Mouse (Mus musculus) kidney, adult 2 months (tissue): Measurements from ENCODE around the gene Itm2b. TPM values are rescaled to one million over a fixed set of nuclear protein-coding genes. Genes with fewer than 3 reads are reported as not detected.

Source experiments
- DNase-seq: peaks from one replicate; pipeline ENCODE4 v3.0.0; 2021
- H3K27ac ChIP-seq: fragments of 200-500 bp; 2 replicates; pipeline ENCODE4 v1.5.1; 2012; ENCODE audit warnings: low read depth, low read length, control low read depth, inconsistent platforms; ENCODE audit not compliant: insufficient read depth
- H3K27me3 ChIP-seq: fragments of 200-500 bp; replicated peaks from 2 replicates; pipeline ENCODE4 v1.6.1; 2012; ENCODE audit warnings: mild to moderate bottlenecking, moderate library complexity, low read length, inconsistent platforms; ENCODE audit not compliant: control insufficient read depth, insufficient read depth
- H3K36me3 ChIP-seq: fragments of 200-500 bp; 2 replicates; pipeline ENCODE4 v1.6.1; 2012; ENCODE audit warnings: mild to moderate bottlenecking, moderate library complexity, low read length, inconsistent platforms; ENCODE audit not compliant: control insufficient read depth, insufficient read depth
- H3K4me1 ChIP-seq: fragments of 200-500 bp; 2 replicates; pipeline ENCODE4 v1.6.1; 2011; ENCODE audit warnings: low read length; ENCODE audit not compliant: control insufficient read depth, insufficient read depth
- H3K4me3 ChIP-seq: fragments of 200-500 bp; 2 replicates; pipeline ENCODE4 v1.5.1; 2011; ENCODE audit warnings: mild to moderate bottlenecking, low read depth, low read length, control low read depth; ENCODE audit not compliant: insufficient read depth
- CTCF ChIP-seq: fragments of 200-500 bp; conservative IDR thresholded peaks from 2 replicates; pipeline ENCODE4 v1.5.1; 2011; ENCODE audit warnings: low read depth, mild to moderate bottlenecking, control low read depth, low read length, moderate library complexity, mixed read lengths; ENCODE audit not compliant: insufficient read depth, insufficient read length
- POLR2A ChIP-seq: fragments of 200-500 bp; IDR thresholded peaks from one replicate; pipeline ENCODE4 v1.6.1; 2011; ENCODE audit warnings: low read depth, low read length, control low read depth
- WGBS: fragments of 180-500 bp; shearing (Covaris S2); methylation state at CpG from one replicate; pipeline ENCODE4 v1.1.7; 2018; 5-methylcytosine and 5-hydroxymethylcytosine counted together
- polyA plus RNA-seq: library from polyadenylated mRNA; depleted of rRNA; stranded (reverse); fragments of >200 nt; gene quantifications from 2 replicates; pipeline ENCODE4 v1.2.3, GENCODE M21; 2012

Gene Itm2b
- polyA plus RNA-seq, 1 experiment, result 2,219 TPM

DNA sequence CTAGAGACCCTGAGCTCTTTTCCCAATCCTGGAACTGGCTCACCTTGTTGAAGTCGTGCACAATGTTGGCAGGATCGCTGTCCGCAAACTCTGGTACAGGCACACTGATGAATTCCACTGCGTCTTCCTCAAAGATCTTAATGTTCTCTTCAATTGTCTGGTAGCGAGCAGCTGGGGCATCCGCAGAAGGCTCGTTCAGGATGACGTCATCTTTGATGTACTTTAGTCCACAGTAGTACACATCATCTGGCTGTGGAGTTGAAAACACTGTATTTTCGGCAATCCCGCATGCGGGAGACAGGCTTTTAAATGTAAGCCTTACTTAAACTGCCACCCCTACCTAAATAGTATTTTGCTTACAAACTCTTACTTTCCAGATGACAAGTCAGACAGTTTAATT lies 18.8 kb downstream of the Itm2b start:
- H3K4me3 ChIP-seq, result no peak overlapping the region
- peaks cover 15% of the 10 kb centered on the region for H3K4me1 ChIP-seq
- H3K27me3 ChIP-seq, result no peaks in the 10 kb centered on the region
- H3K36me3 ChIP-seq, result peaks cover 29% of the 10 kb centered on the region
- WGBS, result 78% methylated on average over 11 of the region's 11 CpGs
- DNase-seq, result no peak
- no peak for TF ChIP-seq CTCF
- TF ChIP-seq POLR2A, result no peak
- H3K27ac ChIP-seq, result no peak overlapping the region

DNA sequence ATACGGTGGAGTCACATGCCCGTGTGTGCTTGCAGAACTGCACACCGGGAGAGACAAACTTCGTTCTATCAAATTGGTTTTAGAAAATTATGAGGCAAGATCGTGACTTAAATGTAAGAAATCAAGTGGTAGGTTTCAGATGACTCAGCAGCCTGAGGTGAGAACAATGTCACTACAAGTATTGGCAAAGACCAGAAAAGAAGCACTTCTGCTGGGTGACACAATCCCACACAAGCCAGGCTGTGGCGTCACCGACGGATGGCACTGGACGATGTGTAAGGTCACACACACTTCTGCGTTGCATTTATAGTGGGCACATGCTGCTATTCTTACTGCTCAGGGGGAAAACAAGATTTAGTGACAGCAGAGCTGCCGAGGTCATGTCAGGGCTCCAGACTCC lies 21.3 kb downstream of the Itm2b start:
- 96% methylated on average over 11 of the region's 11 CpGs for WGBS

DNA sequence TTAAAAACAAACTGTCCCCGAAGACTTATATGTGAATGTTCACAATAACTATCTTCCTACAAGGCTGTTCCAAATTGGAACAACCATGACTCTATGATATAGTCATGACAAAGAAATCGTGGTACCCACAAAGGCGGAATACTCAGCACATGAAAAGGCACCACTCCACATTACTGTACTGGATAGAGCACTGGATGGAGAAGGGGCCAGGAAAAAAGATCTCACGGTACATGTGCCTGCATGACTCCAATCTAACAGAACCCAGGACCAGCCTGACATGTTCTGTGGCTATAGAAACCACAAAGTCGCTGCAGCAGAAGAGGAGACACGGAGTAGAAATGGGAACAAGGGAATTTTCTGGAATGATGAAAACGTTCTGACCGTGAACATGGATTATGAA lies 30.4 kb downstream of the Itm2b start:
- Histone ChIP-seq H3K4me1 (peaks cover 11% of the 10 kb centered on the region), H3K36me3 (peaks cover 18% of the 10 kb centered on the region), H3K27me3 (no peaks in the 10 kb centered on the region), H3K4me3 (no peak overlapping the region), H3K27ac (no peak overlapping the region)
- DNase-seq, result no peak
- 93% methylated on average over 8 of the region's 8 CpGs for WGBS
- TF ChIP-seq POLR2A (no peak), CTCF (no peak)

More for the DNA sequence above, 21.3 kb downstream of the Itm2b start:
- H3K4me3 ChIP-seq, result no peak overlapping the region
- no peak for DNase-seq
- no peak overlapping the region for H3K27ac ChIP-seq
- no peaks in the 10 kb centered on the region for H3K4me1 ChIP-seq
- no peaks in the 10 kb centered on the region for H3K27me3 ChIP-seq
- H3K36me3 ChIP-seq, result peaks cover 41% of the 10 kb centered on the region
- no peak for TF ChIP-seq POLR2A

DNA sequence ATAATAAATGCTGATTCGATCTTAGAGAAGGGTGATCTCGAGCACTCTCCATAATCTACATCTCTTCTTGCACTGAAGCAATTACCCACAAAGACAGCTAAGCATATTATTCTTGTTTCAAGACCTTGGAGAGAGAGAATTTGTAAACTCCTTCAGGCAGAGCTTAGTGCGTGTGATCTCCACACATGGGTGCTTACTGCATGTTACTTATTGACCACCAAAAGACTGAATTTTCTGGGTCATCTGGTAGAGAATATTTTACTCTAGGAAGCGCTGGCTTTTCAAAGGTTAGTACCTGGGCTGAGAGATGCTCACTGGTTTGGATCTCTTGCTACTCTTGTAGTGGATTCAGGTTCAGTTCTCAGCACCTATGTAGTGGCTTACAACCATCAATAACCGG lies 34.0 kb downstream of the Itm2b start:
- Histone ChIP-seq H3K27ac (peak overlapping the region; percentile 81), H3K4me1 (peaks cover 23% of the 10 kb centered on the region), H3K4me3 (no peak overlapping the region), H3K36me3 (peaks cover 7% of the 10 kb centered on the region), H3K27me3 (no peaks in the 10 kb centered on the region)
- no peak for TF ChIP-seq POLR2A
- TF ChIP-seq CTCF, result no peak
- WGBS, result 37% methylated on average over 5 of the region's 5 CpGs
- DNase-seq, result peak; percentile 84

DNA sequence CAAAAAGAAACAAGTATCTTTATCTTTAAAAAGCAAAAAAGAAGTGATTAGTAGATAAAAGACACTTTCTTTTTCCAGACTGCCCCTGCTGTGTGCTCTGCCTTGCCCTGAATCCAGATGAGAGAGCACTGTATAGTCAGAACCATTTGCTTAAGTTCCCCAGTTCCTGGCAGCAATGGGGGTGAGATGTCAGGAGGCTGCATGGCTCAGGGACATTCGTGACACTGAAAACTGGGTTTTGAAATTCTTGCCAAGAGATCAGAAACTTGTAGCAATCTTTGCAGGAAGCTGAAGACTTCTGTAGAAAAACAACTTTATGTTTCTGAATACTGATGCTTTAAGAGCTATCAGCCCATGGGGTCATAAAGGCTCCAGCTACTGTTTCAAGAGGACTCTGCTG lies 35.1 kb downstream of the Itm2b start:
- H3K4me1 ChIP-seq, result peaks cover 23% of the 10 kb centered on the region
- peaks cover under 1% of the 10 kb centered on the region; the same call in 1 of the 2 replicates for H3K36me3 ChIP-seq
- peak overlapping the region; percentile 41; the same call in 1 of the 2 replicates for H3K27ac ChIP-seq
- H3K27me3 ChIP-seq, result no peaks in the 10 kb centered on the region
- DNase-seq, result no peak
- 5% methylated on average over 1 of the region's 1 CpGs for WGBS
- no peak for TF ChIP-seq POLR2A
- no peak for TF ChIP-seq CTCF
- no peak overlapping the region for H3K4me3 ChIP-seq

DNA sequence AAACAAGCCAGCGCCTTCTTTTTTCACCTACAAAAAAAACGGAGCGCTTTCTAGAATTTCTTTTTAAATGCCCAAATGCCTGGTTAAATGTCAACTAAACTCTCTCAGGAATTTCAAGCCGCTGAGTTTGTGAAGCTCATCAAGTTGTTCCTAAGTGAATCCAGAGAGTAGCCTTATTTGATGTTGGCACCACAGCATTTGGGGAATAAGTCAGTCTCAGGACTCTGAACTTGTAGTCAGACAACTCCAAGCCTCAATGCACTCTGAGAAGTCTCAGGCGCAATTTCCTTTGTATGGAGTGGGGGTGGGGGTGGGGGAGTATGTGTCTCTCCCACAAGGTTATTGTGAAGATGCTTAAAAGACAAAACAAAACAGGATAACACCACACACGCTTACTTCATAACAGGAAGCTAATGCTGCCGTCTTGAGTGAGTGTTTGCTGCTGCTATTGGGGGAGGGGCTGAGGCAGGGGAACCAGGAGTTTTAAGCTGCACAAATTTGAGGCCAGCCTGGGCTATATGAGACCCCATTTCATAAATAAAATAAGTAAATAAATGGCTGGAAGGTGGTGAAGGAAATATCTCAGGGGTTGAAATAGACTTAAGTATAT lies 35.9 kb downstream of the Itm2b start:
- 25% methylated on average over 7 of the region's 7 CpGs for WGBS
- Histone ChIP-seq H3K27ac (peak overlapping the region; percentile 35; the same call in 1 of the 2 replicates), H3K4me1 (peaks cover 23% of the 10 kb centered on the region), H3K36me3 (no peaks in the 10 kb centered on the region; the same call in 1 of the 2 replicates), H3K27me3 (no peaks in the 10 kb centered on the region), H3K4me3 (no peak overlapping the region)
- no peak for TF ChIP-seq POLR2A
- peak; percentile 83 for DNase-seq

DNA sequence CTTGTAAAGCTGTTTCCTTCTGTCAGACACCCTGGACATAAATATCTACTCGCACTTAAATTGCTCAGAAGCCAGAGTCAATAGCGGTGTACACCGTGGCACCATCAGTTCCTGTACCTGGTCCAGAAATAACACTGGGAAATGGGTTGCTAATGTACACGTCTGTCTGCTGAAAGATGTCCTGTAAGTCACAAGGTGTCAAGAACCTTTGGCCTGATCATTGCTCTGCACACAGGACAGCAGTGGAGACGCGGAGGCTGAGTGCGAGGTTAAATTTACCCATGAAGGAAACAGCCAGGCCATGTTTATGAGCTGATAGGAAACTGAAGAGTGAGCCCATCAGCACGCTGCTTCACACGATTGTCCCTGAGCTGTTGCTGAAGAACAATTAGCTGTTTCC lies 37.8 kb downstream of the Itm2b start:
- 47% methylated on average over 9 of the region's 9 CpGs for WGBS

DNA sequence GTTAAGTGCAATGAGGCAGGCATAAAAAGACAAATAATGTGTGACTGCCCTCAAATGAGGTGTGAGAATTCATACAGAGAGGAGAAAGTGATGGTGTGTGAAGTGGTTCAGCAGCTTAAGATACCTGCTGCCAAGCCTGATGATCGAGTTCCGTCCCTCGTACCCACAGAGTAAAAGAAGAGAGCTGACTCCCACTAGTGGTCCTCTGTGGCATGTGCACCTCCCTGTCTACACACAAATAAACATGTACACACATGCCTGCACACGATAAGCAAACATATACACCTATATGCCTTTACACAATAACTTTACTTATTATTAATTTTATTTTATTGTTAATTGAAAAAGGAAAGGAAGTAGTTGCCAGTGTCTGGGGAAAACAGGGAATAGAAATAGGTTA lies 39.5 kb downstream of the Itm2b start:
- DNase-seq, result no peak
- H3K27me3 ChIP-seq, result no peaks in the 10 kb centered on the region
- no peak overlapping the region for H3K27ac ChIP-seq
- peaks cover 17% of the 10 kb centered on the region for H3K4me1 ChIP-seq
- H3K36me3 ChIP-seq, result no peaks in the 10 kb centered on the region; the same call in 1 of the 2 replicates
- H3K4me3 ChIP-seq, result no peak overlapping the region
- TF ChIP-seq POLR2A, result no peak
- peak; percentile 32 for TF ChIP-seq CTCF
- WGBS, result 93% methylated on average over 4 of the region's 4 CpGs

More for the DNA sequence above, 37.8 kb downstream of the Itm2b start:
- Histone ChIP-seq H3K27ac (no peak overlapping the region), H3K4me3 (no peak overlapping the region), H3K27me3 (no peaks in the 10 kb centered on the region), H3K36me3 (no peaks in the 10 kb centered on the region; the same call in 1 of the 2 replicates), H3K4me1 (peaks cover 23% of the 10 kb centered on the region)
- no peak for TF ChIP-seq CTCF
- TF ChIP-seq POLR2A, result no peak
- peak; percentile 68 for DNase-seq
